ENCODE assay signal across 13 mouse cellular contexts in genomic region chr4:57228601-57229520, GRCm38 (mm10).
DNase-seq lines count a peak whose midpoint lies in the region.
"Had no signal": no experiment of that assay in that cellular context is flagged by ENCODE, and none has a peak within 500 bp of the region (broad histone marks: within the 10 kb centered on the region; RNA-seq: fewer than 3 reads in every experiment).

No protein-coding gene starts in this region.

- intact Hi-C loops in left cerebral cortex, postnatal 4 days (cut with DNase I) = no loop called here

- peak; percentile 41 to 52 for DNase-seq in cerebellum, postnatal 10 days
- DNase-seq in cerebellum, adult 9-11 months = no peak
- peak; percentile 29 for DNase-seq in layer of hippocampus, adult 11-12 months (ENCODE audit: low spot score)
- no peak for DNase-seq in layer of hippocampus, postnatal 25 days (ENCODE audit: extremely low spot score in 1 of 2, low spot score in 1 of 2)
- peak; percentile 16 for DNase-seq in Muller cell, postnatal 12 days (ENCODE audit: inconsistent ontology term)
- peak; percentile 59 for DNase-seq in left cerebral cortex, postnatal 4 days
- no peak for DNase-seq in kidney, adult 11 months
- no peak for DNase-seq in thymus, postnatal 14 days
- DNase-seq: cerebellum, adult 8-10 months; gastrocnemius, postnatal 14 days; heart, postnatal 36 days; lung, postnatal 4 days; thymus, postnatal 36 days had no signal

Comparison
In these comparisons a context has a peak if more than half of its experiments do, and no peak if none do; other contexts are left out.
1. DNase-seq: peak in cerebellum, postnatal 10 days (2 of 2), layer of hippocampus, adult 11-12 months (single experiment), Muller cell, postnatal 12 days (single experiment) and left cerebral cortex, postnatal 4 days (single experiment); none in cerebellum, adult 9-11 months (single experiment), layer of hippocampus, postnatal 25 days (0 of 2), kidney, adult 11 months (single experiment) and thymus, postnatal 14 days (single experiment).